Mouse (Mus musculus) lung, embryonic 16.5 days (tissue): Measurements from ENCODE around the gene Ttc9b. TPM values are rescaled to one million over a fixed set of nuclear protein-coding genes. Genes with fewer than 3 reads are reported as not detected.
"Not testable (repeated sequence)": the region's sequence is repeated elsewhere in the genome, so short reads cannot be mapped to it uniquely, and the experiment has no call there.

ENCODE experiments used
- ATAC-seq: fragments of 200-750 bp; cut with Nextera tagmentation; 2 replicates; pipeline ENCODE4 v1.8.0; 2017; ENCODE audit warnings: low read depth, mild to moderate bottlenecking, moderate library complexity
- H3K27ac ChIP-seq: fragments of 300-500 bp; sonication (generic); 2 replicates; pipeline ENCODE4 v1.5.1; 2014; ENCODE audit warnings: mild to moderate bottlenecking, control low read depth, low read length
- H3K27me3 ChIP-seq: fragments of 300-500 bp; sonication (generic); 2 replicates; pipeline ENCODE4 v1.6.1; 2014; ENCODE audit warnings: low read depth, low read length, mixed read lengths; ENCODE audit not compliant: control insufficient read depth, insufficient read depth
- H3K36me3 ChIP-seq: fragments of 300-500 bp; sonication (generic); 2 replicates; pipeline ENCODE4 v1.6.1; 2014; ENCODE audit warnings: low read length; ENCODE audit not compliant: control insufficient read depth, insufficient read depth
- H3K4me1 ChIP-seq: fragments of 300-500 bp; sonication (generic); replicated peaks from 2 replicates; pipeline ENCODE4 v1.6.1; 2014; ENCODE audit warnings: low read length, mixed read lengths; ENCODE audit not compliant: control insufficient read depth, insufficient read depth
- H3K4me2 ChIP-seq: fragments of 300-500 bp; sonication (generic); 2 replicates; pipeline ENCODE4 v1.6.1; 2014; ENCODE audit warnings: low read depth, low read length, control low read depth
- H3K4me3 ChIP-seq: fragments of 300-500 bp; sonication (generic); 2 replicates; pipeline ENCODE4 v1.5.1; 2014; ENCODE audit warnings: mild to moderate bottlenecking, low read length, control low read depth
- H3K9ac ChIP-seq: fragments of 300-500 bp; sonication (generic); 2 replicates; pipeline ENCODE4 v1.6.1; 2014; ENCODE audit warnings: low read length, control low read depth
- H3K9me3 ChIP-seq: fragments of 300-500 bp; sonication (generic); 2 replicates; pipeline ENCODE4 v1.6.1; 2016; ENCODE audit warnings: low read length; ENCODE audit not compliant: control insufficient read depth
- WGBS: fragments of 180-500 bp; shearing (Covaris S2); extraction: QIAGEN DNeasy Blood & Tissue Kit; methylation state at CpG from one replicate; pipeline ENCODE4 v1.1.7; 2014; 5-methylcytosine and 5-hydroxymethylcytosine counted together
- polyA plus RNA-seq: library from polyadenylated mRNA; unstranded; fragments of >200 nt; fragmentation: Nextera tagmentation; extraction: Ambion mirVana; gene quantifications from 2 replicates; pipeline ENCODE4 v1.2.1, GENCODE M21; 2015

The Ttc9b gene
- polyA plus RNA-seq, 1 experiment from 2014 or later: 0.29 TPM

DNA sequence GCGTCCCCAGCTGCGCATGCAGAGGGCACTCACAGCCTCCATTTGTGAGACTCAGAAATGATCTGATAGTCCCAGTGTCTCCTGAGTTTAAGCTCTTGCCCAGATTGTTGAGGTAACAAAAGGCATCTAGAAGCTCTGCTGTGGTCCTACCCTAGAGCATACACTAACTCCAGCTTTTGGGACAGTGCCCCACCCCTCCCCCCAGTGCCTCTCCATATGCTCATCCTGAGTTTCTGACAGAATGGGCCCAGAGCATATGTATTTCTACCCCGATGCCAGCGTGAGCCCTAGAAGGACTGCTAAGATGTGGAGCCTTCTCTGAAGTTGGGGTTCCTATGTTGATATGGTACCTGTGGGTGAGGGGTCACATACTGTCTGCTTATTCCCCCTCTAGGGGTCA is 22.3 kb upstream of the Ttc9b start:
- Histone ChIP-seq H3K27me3 (no peaks in the 10 kb centered on the region), H3K27ac (no peak overlapping the region), H3K4me3 (no peak overlapping the region), H3K9me3 (no peaks in the 10 kb centered on the region), H3K4me1 (no peaks in the 10 kb centered on the region), H3K9ac (no peak overlapping the region), H3K36me3 (peaks cover 30% of the 10 kb centered on the region), H3K4me2 (no peak overlapping the region)
- 89% methylated on average over 4 of the region's 4 CpGs for WGBS
- ATAC-seq: no peak

DNA sequence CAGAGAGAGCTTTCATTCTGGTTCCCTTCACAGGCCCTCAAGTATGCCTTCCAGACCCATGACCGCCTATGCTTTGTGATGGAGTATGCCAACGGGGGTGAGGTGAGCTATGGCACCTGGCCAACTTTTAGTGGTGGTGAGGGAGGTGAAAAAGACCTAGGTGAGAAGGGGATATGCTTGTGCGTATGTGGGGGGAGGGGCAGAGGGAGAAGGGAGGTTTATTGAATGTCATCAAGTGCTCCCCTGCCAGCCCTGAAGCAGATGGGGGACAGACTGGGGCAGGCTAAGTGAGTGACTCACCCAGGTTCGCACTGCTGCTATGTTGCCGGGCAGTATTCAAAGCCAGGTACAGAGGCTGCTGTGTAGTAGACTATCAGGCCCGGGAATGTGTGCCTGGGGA is 20.5 kb upstream of the Ttc9b start:
- H3K4me1 ChIP-seq: no peaks in the 10 kb centered on the region
- no peak overlapping the region for H3K27ac ChIP-seq
- no peak for ATAC-seq
- H3K27me3 ChIP-seq: no peaks in the 10 kb centered on the region
- H3K36me3 ChIP-seq: peaks cover 31% of the 10 kb centered on the region
- H3K9ac ChIP-seq: no peak overlapping the region
- no peak overlapping the region for H3K4me2 ChIP-seq
- 76% methylated on average over 6 of the region's 6 CpGs for WGBS
- H3K4me3 ChIP-seq: no peak overlapping the region
- no peaks in the 10 kb centered on the region for H3K9me3 ChIP-seq

DNA sequence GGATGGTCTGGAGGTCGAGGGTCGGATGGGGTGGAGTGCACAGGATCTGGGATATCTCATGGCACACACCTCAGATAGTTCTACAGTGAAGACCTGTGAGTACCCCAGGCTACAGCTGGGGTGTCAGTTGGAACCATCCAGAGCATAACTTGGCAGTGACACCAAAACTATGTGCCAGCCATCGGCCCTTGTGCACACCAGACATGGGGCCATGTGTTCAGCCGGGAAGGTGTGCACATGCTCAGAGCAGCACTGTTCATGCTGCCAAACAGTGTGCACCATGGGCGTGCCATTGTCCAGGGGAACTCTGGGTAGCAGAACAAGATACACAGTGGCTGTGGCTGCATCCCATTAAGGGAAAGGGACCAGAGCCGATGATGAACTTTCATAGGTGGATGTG is 19.0 kb upstream of the Ttc9b start:
- Histone ChIP-seq H3K9ac (no peak overlapping the region), H3K27me3 (no peaks in the 10 kb centered on the region), H3K36me3 (peaks cover 23% of the 10 kb centered on the region), H3K9me3 (no peaks in the 10 kb centered on the region), H3K4me1 (no peaks in the 10 kb centered on the region), H3K4me2 (no peak overlapping the region), H3K4me3 (no peak overlapping the region), H3K27ac (no peak overlapping the region)
- 93% methylated on average over 6 of the region's 6 CpGs for WGBS
- ATAC-seq: no peak

DNA sequence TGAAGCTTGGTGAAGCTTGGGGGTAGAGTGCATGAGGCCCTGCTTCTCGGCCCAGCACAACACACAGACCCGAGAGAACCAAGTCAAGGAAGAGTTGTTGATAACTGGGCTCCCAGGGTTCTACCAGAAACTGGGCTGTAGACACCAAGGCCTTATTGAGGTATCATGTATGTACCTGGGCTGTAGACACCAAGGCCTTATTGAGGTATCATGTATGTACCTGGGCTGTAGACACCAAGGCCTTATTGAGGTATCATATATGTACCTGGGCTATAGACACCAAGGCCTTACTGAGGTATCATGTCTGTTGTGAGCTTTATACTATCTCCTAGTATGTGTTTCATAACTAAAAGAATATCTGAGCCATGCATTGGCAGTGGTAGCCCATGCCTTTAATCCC is 18.6 kb upstream of the Ttc9b start:
- not testable (repeated sequence) for H3K4me3 ChIP-seq, H3K27me3 ChIP-seq, H3K4me1 ChIP-seq, H3K4me2 ChIP-seq, H3K27ac ChIP-seq, ATAC-seq, H3K9ac ChIP-seq, H3K9me3 ChIP-seq
- WGBS: 93% methylated on average over 2 of the region's 2 CpGs
- peaks cover 23% of the 10 kb centered on the region for H3K36me3 ChIP-seq

DNA sequence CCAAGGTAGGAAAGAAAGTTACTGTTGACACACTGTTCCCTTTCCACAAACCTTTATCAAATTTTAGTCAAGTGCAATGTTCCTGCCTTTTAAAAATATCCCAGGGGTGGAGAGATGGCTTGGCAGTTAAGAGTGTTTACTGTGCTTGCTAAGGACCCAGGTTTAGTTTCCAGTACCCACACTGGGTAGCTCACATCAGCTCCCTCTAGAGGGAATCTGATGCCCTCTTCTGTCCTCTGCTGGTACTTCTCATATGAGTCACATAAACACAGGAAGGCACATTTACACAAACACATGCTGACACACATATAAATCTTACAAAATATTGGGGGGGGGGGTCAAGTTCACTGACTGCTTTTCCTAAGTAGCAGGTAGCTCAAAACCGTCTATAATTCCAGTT is 9.2 kb upstream of the Ttc9b start:
- Histone ChIP-seq H3K27ac (no peak overlapping the region), H3K9ac (no peak overlapping the region), H3K9me3 (no peaks in the 10 kb centered on the region), H3K36me3 (no peaks in the 10 kb centered on the region), H3K4me2 (no peak overlapping the region), H3K27me3 (no peaks in the 10 kb centered on the region), H3K4me1 (no peaks in the 10 kb centered on the region), H3K4me3 (no peak overlapping the region)
- whole genome bisulfite sequencing: 52% methylated on average over 1 of the region's 1 CpGs
- ATAC-seq: peak; percentile 31; the same call in 1 of the 2 replicates

DNA sequence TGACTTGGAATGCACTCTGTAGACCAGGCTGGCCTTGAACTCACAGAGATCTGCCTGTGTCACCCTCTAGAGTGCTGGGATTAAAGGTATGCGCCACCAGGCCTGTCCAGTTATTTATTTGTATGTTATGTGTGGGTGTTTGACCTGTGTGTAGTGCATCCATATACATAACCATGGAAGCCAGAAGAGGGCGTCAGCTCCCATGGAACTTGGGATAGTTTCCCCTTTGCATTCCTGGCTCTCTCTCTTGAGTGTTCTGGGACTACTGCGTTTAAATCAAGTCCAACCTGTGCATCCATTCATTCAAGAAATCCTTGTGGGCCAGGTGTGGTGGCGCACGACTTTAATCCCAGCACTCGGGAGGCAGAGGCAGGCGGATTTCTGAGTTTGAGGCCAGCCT is 7.2 kb upstream of the Ttc9b start:
- no peak overlapping the region for H3K4me3 ChIP-seq
- no peaks in the 10 kb centered on the region for H3K36me3 ChIP-seq
- no peak for ATAC-seq
- WGBS: 84% methylated on average over 7 of the region's 7 CpGs
- H3K27me3 ChIP-seq: no peaks in the 10 kb centered on the region
- no peak overlapping the region for H3K9ac ChIP-seq
- no peak overlapping the region for H3K4me2 ChIP-seq
- no peaks in the 10 kb centered on the region for H3K9me3 ChIP-seq
- H3K27ac ChIP-seq: no peak overlapping the region
- H3K4me1 ChIP-seq: no peaks in the 10 kb centered on the region

DNA sequence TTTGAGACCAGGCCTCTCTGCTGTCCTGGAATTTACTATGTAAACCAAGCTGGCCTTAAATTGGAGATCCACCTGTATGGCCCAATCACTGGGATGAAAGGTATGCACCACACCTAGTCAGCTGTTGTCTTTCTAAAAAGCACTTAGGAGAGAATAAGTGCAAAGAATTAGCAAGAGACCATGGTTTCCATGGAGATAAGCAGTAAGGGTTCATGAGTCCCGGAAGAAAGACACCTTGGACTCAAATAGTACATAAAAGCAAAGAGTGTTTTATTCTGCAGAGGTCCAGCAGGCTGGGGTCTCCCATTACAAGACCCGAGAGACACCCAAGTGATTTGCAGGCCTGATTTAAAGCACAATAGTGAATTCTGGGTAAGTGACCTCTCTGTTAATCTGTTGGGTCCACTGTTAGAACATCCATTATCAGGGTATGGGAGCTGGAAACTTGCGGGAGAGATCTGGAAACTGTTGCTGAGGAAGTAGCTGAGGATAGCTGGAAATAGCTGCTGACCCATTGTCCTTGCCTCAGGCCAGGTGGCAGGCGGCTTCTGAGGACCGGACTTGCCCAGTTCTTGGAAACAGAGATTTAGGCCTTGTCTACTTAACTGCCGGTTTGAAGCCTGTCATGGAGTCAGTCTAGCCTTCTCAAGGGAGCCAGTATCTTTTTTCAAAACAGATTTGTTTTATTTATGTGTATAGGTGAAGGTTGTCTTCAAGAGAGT is 6.3 kb upstream of the Ttc9b start:
- WGBS: 83% methylated on average over 6 of the region's 6 CpGs
- no peak overlapping the region for H3K9ac ChIP-seq
- H3K27ac ChIP-seq: no peak overlapping the region
- peaks cover 2% of the 10 kb centered on the region for H3K27me3 ChIP-seq
- H3K4me2 ChIP-seq: no peak overlapping the region
- H3K36me3 ChIP-seq: no peaks in the 10 kb centered on the region
- no peak overlapping the region for H3K4me3 ChIP-seq
- no peaks in the 10 kb centered on the region for H3K4me1 ChIP-seq
- no peak for ATAC-seq
- no peaks in the 10 kb centered on the region for H3K9me3 ChIP-seq

DNA sequence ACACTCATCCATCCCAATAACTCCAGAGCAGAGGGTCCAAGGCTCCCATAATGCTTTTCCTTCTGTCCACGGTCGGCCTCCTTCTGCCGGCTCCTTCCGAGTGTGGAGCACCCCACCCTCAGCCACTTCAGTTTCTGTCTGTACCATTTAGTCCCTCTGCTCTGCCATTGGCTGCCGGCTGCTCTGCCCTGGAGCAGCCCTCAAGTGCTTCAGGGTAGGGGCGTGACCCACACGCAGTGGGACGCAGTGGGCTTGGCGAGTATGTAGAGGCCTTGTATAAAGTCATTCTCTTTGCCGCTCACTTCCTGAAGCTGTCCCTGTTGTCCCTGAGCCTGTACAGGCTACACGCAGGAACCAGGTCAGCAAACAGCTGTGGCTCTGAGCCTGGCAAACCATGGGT is 4.0 kb upstream of the Ttc9b start:
- no peak overlapping the region for H3K4me3 ChIP-seq
- peak; percentile 51; the same call in 1 of the 2 replicates for ATAC-seq
- peaks cover 24% of the 10 kb centered on the region for H3K27me3 ChIP-seq
- no peaks in the 10 kb centered on the region for H3K36me3 ChIP-seq
- H3K4me1 ChIP-seq: peaks cover 6% of the 10 kb centered on the region; the same call in 1 of the 2 replicates
- no peak overlapping the region for H3K27ac ChIP-seq
- H3K9ac ChIP-seq: no peak overlapping the region
- no peak overlapping the region for H3K4me2 ChIP-seq
- no peaks in the 10 kb centered on the region for H3K9me3 ChIP-seq
- WGBS: 66% methylated on average over 11 of the region's 11 CpGs

DNA sequence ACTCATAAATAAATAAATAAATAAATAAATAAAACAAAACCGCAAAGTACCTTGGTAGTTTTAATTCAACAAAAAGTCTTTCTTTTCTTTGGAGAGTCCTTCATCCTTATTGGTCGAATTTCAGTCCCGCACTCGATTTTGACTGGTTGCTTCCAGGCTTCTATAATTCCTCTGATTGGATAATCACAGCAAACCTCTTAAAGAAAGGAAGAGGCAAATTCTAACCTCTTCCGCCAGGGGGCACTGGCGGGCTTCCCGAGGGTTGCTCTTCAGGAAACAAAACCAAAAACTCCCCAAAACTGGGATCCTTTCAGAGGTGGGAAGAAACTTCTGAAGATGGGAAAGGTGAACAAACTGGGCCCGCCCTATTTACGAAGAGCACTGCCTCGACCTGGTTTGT is 2.8 kb upstream of the Ttc9b start:
- peak; percentile 41; the same call in 1 of the 2 replicates for ATAC-seq
- no peaks in the 10 kb centered on the region for H3K9me3 ChIP-seq
- H3K27me3 ChIP-seq: peaks cover 36% of the 10 kb centered on the region
- H3K4me2 ChIP-seq: peak overlapping the region; percentile 29; the same call in 1 of the 2 replicates
- no peaks in the 10 kb centered on the region for H3K36me3 ChIP-seq
- no peak overlapping the region for H3K9ac ChIP-seq
- WGBS: 6% methylated on average over 10 of the region's 10 CpGs
- H3K4me1 ChIP-seq: peaks cover 6% of the 10 kb centered on the region; the same call in 1 of the 2 replicates
- H3K4me3 ChIP-seq: no peak overlapping the region
- H3K27ac ChIP-seq: no peak overlapping the region
